19 mouse cellular contexts compared by ENCODE assay signal in the genomic region with DNA sequence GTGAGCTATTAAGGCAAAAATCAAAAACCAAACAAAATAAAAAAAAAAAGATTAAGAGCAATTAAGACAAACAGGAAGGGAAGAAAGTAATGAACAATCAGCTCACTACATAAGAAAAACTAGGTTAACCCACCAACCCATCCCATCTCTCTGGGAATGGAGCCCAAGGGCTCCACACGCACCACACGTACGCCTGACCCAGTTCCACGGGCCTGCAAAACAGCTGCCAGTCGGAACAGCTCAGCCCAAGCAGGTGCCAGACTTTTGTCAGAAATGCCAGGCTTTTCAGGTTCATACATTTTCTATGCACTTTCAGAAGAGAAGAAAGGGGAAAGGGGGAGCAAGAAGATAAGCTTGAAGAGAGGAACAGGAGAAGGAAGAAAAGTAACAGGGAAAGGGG. TPM values are rescaled to one million over a fixed set of nuclear protein-coding genes. Genes with fewer than 3 reads are reported as not detected.
A peak's percentile ranks its signal among the peaks of the same experiment; 100 is the strongest.
DNase-seq lines count a peak whose midpoint lies in the region.
"Had no signal": no experiment of that assay in that cellular context is flagged by ENCODE, and none has a peak within 500 bp of the region (broad histone marks: within the 10 kb centered on the region; RNA-seq: fewer than 3 reads in every experiment).

No protein-coding gene starts in this region.

- intact Hi-C loops in left cerebral cortex, postnatal 14 days (cut with DNase I) = no loop called here
- intact Hi-C loops in left cerebral cortex, postnatal 4 days (cut with DNase I) = no loop called here

- H3K4me3 ChIP-seq in heart, embryonic 10.5 days = no peak overlapping the region
- H3K4me3 ChIP-seq: forebrain, embryonic 15.5 days; midbrain, embryonic 13.5 days; neural tube, embryonic 13.5 days had no signal

- H3K36me3 ChIP-seq in heart, embryonic 10.5 days = no peaks in the 10 kb centered on the region
- H3K36me3 ChIP-seq: forebrain, embryonic 15.5 days; midbrain, embryonic 13.5 days; neural tube, embryonic 13.5 days had no signal

- DNase-seq in heart, embryonic 10.5 days (ENCODE audit: low spot score) = no peak
- DNase-seq in heart, adult 18-20 months = no peak
- peak; percentile 33 to 43 for DNase-seq in left cerebral cortex, postnatal 14 days (ENCODE audit: low spot score in 2 of 2)
- DNase-seq in left cerebral cortex, postnatal 4 days = no peak
- DNase-seq in cerebellum, postnatal 10 days = peak; percentile 54 to 57
- DNase-seq in retina, postnatal 1 day = peak; percentile 61
- DNase-seq in layer of hippocampus, adult 8-10 months (ENCODE audit: low spot score in 2 of 2) = no peak
- DNase-seq: adrenal gland, adult 8-10 months; gastrocnemius, postnatal 36 days; kidney, adult 8-10 months; kidney, postnatal 36 days; lung, adult 18-20 months; lung, postnatal 14 days; right cerebral cortex, postnatal 4 days; thymus, adult 2 months had no signal

- H3K9me3 ChIP-seq in heart, embryonic 10.5 days = no peaks in the 10 kb centered on the region
- H3K9me3 ChIP-seq: forebrain, embryonic 15.5 days; midbrain, embryonic 13.5 days; neural tube, embryonic 13.5 days had no signal

- H3K27ac ChIP-seq in heart, embryonic 10.5 days = peak overlapping the region; percentile 52; the same call in 1 of the 2 replicates
- H3K27ac ChIP-seq: forebrain, embryonic 15.5 days; midbrain, embryonic 13.5 days; neural tube, embryonic 13.5 days had no signal

- H3K4me1 ChIP-seq in heart, embryonic 10.5 days = peaks cover 60% of the 10 kb centered on the region
- H3K4me1 ChIP-seq: forebrain, embryonic 15.5 days; midbrain, embryonic 13.5 days had no signal

- no peaks in the 10 kb centered on the region for H3K27me3 ChIP-seq in heart, embryonic 10.5 days (ENCODE audit: insufficient read depth, poor library complexity, severe bottlenecking)
- H3K27me3 ChIP-seq: forebrain, embryonic 15.5 days; midbrain, embryonic 13.5 days; neural tube, embryonic 13.5 days; Patski had no signal

- WGBS in heart, embryonic 10.5 days = 90% methylated on average over 5 of the region's 5 CpGs

RNA-seq across cellular contexts. Expression of gene Pfkp, which starts 17.9 kb away (rescaled TPM):
- 121 and 191 TPM in 2 replicates for polyA plus RNA-seq in heart, embryonic 10.5 days (2016; fragmentation: Nextera tagmentation; extraction: Ambion mirVana)
- 10 to 100 TPM; 34.3 to 38.6 TPM for total RNA-seq in heart, adult 18-20 months (2021)
- 100 to 1,000 TPM; 260 to 273 TPM for total RNA-seq in left cerebral cortex, postnatal 14 days (2021)
- total RNA-seq in left cerebral cortex, postnatal 4 days (2021) = 100 to 1,000 TPM; 566 to 591 TPM
- 100 to 1,000 TPM; 222 to 241 (median 227) TPM for total RNA-seq in layer of hippocampus, adult 8-10 months (2022)

Comparison
In these comparisons a context has a peak if more than half of its experiments do, and no peak if none do; other contexts are left out.
1. DNase-seq: peak in left cerebral cortex, postnatal 14 days (2 of 2), cerebellum, postnatal 10 days (2 of 2) and retina, postnatal 1 day (single experiment); none in heart, embryonic 10.5 days (single experiment), heart, adult 18-20 months (0 of 2), left cerebral cortex, postnatal 4 days (single experiment) and layer of hippocampus, adult 8-10 months (0 of 2).
2. RNA of gene Pfkp, which starts 17.9 kb away (total RNA-seq): 566 to 591 TPM in left cerebral cortex, postnatal 4 days, 260 to 273 TPM in left cerebral cortex, postnatal 14 days and 222 to 241 TPM in layer of hippocampus, adult 8-10 months; 34.3 to 38.6 TPM in heart, adult 18-20 months; every median in the first group is over 4 times any median in the second.